Mouse (Mus musculus): ENCODE data around the gene Gbf1. TPM values are rescaled to one million over a fixed set of nuclear protein-coding genes. Genes with fewer than 3 reads are reported as not detected.

Gbf1 gene
- polyA plus RNA-seq, 1 experiment from 2014 or later = 80.5 TPM

GRCm38 (mm10) chr19:46287566-46287965 lies 135.3 kb downstream of the Gbf1 start:
- Histone ChIP-seq H3K4me1 (no peaks in the 10 kb centered on the region), H3K9ac (no peak overlapping the region), H3K4me3 (no peak overlapping the region), H3K27me3 (no peaks in the 10 kb centered on the region), H3K27ac (no peak overlapping the region), H3K4me2 (replicated peaks) (no peak overlapping the region), H3K36me3 (peaks cover 50% of the 10 kb centered on the region), H3K9me3 (replicated peaks) (no peaks in the 10 kb centered on the region)
- WGBS = 89% methylated on average over 3 of the region's 3 CpGs
- ATAC-seq (ENCODE audit: low FRiP score) = no peak

DNA sequence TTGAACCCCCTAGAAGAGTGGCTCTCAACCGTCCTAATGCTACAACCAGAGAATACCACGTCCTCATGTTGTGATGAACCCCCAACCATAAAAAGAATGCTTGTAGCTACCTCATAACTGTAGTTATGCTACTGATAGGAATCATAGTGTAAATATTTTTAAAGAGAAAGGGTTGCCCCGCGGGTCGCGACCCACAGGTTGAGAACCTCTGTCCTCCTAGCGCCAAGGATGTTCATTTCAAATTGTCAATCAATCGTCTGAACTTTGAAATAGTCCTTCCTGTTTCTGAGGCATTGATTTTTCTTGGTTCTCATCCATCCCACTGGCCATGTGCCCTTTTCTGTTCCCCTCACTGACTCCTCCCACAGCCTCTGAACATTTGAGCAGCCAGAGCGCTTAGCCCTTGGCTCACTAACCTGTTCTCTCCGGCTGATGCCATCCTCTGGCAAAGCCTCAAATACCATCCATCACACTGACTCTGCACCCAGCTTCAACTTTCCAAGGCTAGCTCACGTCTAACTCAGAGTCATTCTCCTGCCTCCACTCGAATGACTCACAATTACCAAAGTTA lies 138.3 kb downstream of the Gbf1 start:
- no peaks in the 10 kb centered on the region for H3K4me1 ChIP-seq
- H3K27ac ChIP-seq = no peak overlapping the region
- no peak overlapping the region for H3K9ac ChIP-seq
- peaks cover 19% of the 10 kb centered on the region for H3K36me3 ChIP-seq
- H3K4me2 ChIP-seq (replicated peaks) = no peak overlapping the region
- H3K9me3 ChIP-seq (replicated peaks) = no peaks in the 10 kb centered on the region
- no peak overlapping the region for H3K4me3 ChIP-seq
- ATAC-seq (ENCODE audit: low FRiP score) = no peak
- 72% methylated on average over 12 of the region's 12 CpGs for WGBS
- no peaks in the 10 kb centered on the region for H3K27me3 ChIP-seq

- ATAC-seq (ENCODE audit: low FRiP score) = no peak
- WGBS = 77% methylated on average over 4 of the region's 4 CpGs
- Histone ChIP-seq H3K4me2 (replicated peaks) (no peak overlapping the region), H3K27me3 (no peaks in the 10 kb centered on the region), H3K9ac (no peak overlapping the region), H3K27ac (no peak overlapping the region), H3K36me3 (no peaks in the 10 kb centered on the region), H3K4me1 (no peaks in the 10 kb centered on the region), H3K4me3 (no peak overlapping the region), H3K9me3 (replicated peaks) (no peaks in the 10 kb centered on the region)
These were observed 144.6 kb downstream of the Gbf1 start for GRCm38 (mm10) chr19:46296938-46297337.

GRCm38 (mm10) chr19:46300294-46301045 lies 148.2 kb downstream of the Gbf1 start:
- Histone ChIP-seq H3K27ac (no peak overlapping the region), H3K36me3 (no peaks in the 10 kb centered on the region), H3K27me3 (0 out of 2 replicates have a peak, but pooled peaks cover 4% of the 10 kb centered on the region), H3K4me3 (no peak overlapping the region), H3K4me2 (replicated peaks) (no peak overlapping the region), H3K9me3 (replicated peaks) (no peaks in the 10 kb centered on the region), H3K9ac (no peak overlapping the region), H3K4me1 (peaks cover 7% of the 10 kb centered on the region)
- 37% methylated on average over 8 of the region's 8 CpGs for WGBS
- no peak for ATAC-seq (ENCODE audit: low FRiP score)

DNA sequence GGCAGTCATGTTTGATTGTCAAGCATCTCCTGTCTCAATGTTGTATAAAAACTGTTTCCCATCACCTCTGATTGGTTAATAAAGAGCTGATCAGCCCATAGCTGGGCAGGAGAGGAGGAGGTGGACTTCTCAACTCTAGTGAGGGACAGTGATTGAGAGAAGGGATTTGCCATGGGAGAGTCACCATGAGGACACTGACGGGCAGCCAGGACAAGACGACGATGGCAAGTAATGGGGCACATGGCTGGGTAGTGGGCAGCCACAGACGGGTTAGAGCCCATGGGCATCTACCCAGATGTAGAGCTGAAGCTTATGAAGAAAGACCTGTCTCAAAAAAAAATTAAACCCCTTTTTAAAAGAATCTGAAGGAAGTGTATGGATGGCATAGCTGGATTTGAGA lies 150.2 kb downstream of the Gbf1 start:
- H3K4me3 ChIP-seq = no peak overlapping the region
- WGBS = 88% methylated on average over 4 of the region's 4 CpGs
- no peak overlapping the region for H3K4me2 ChIP-seq (replicated peaks)
- peaks cover 21% of the 10 kb centered on the region for H3K27me3 ChIP-seq
- peaks cover 15% of the 10 kb centered on the region for H3K4me1 ChIP-seq
- H3K9me3 ChIP-seq (replicated peaks) = no peaks in the 10 kb centered on the region
- H3K36me3 ChIP-seq = no peaks in the 10 kb centered on the region
- no peak overlapping the region for H3K27ac ChIP-seq
- ATAC-seq (ENCODE audit: low FRiP score) = no peak
- H3K9ac ChIP-seq = no peak overlapping the region

- Histone ChIP-seq H3K4me3 (peak overlapping the region; percentile 39), H3K9me3 (replicated peaks) (no peaks in the 10 kb centered on the region), H3K36me3 (no peaks in the 10 kb centered on the region), H3K4me2 (replicated peaks) (peak overlapping the region; percentile 88), H3K4me1 (peaks cover 16% of the 10 kb centered on the region), H3K9ac (no peak overlapping the region), H3K27me3 (peaks cover 31% of the 10 kb centered on the region), H3K27ac (no peak overlapping the region)
- no peak for ATAC-seq (ENCODE audit: low FRiP score)
- 60% methylated on average over 18 of the region's 18 CpGs for whole genome bisulfite sequencing
These were observed 151.2 kb downstream of the Gbf1 start for GRCm38 (mm10) chr19:46303251-46304215.

DNA sequence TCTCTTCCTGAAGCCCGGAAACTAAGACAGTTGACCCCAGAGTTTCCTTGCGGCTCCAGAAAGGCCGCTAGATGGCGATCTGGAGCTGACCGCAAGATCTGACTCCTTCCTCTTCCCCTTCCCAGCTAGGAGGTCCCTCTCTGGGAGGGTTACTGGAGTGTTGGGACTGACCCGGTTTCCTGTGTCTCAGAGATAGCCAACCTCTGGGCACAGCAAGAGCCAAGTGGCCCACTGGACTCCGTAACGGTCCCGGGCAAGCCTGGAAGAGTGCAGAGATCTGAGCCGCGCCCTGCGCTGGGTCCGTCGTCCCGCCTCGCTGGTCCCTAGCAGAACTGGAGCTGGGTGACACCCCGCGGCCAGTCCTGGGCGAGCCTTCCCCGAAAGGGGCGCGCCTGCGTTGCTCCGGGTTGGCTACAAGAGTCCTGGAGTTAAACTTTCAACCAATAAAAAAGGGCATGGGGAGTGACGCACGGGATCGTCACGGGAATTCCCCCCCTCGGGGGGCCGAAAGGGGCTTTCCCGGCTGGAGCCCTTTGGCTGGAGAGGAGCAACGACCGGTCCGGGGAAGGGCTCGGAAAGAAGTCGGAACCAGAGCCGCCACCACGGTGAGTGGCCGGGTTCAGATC lies 152.0 kb downstream of the Gbf1 start, which contains the start of gene Nfkb2:
Gene Nfkb2, plus strand, starts transcription at position 105 of the 626 bp plus-strand sequence.
- peak within 1 kb of the TSS; percentile 88 for H3K4me2 ChIP-seq (replicated peaks)
- no peaks in the 10 kb centered on the region for H3K36me3 ChIP-seq
- H3K9ac ChIP-seq = peak within 1 kb of the TSS; percentile 29
- 0 out of 2 replicates have a peak within 1 kb of the TSS, but pooled peaks have one; percentile 18 for H3K27ac ChIP-seq
- H3K27me3 ChIP-seq = peaks cover 34% of the 10 kb centered on the region
- peak within 1 kb of the TSS; percentile 39 for H3K4me3 ChIP-seq
- peak; percentile 80 for ATAC-seq (ENCODE audit: low FRiP score)
- 0% methylated on average over 39 of the region's 39 CpGs for WGBS
- H3K9me3 ChIP-seq (replicated peaks) = no peaks in the 10 kb centered on the region
- H3K4me1 ChIP-seq = peaks cover 22% of the 10 kb centered on the region

- Histone ChIP-seq H3K4me3 (peak overlapping the region; percentile 39), H3K27me3 (peaks cover 38% of the 10 kb centered on the region), H3K9me3 (replicated peaks) (no peaks in the 10 kb centered on the region), H3K36me3 (no peaks in the 10 kb centered on the region), H3K4me2 (replicated peaks) (peak overlapping the region; percentile 88), H3K9ac (peak overlapping the region; percentile 29), H3K4me1 (peaks cover 26% of the 10 kb centered on the region), H3K27ac (no peak overlapping the region)
- WGBS = 1% methylated on average over 33 of the region's 34 CpGs
- peak; percentile 27; the same call in 1 of the 2 replicates for ATAC-seq (ENCODE audit: low FRiP score)
These were observed 152.6 kb downstream of the Gbf1 start for GRCm38 (mm10) chr19:46304908-46305333.

DNA sequence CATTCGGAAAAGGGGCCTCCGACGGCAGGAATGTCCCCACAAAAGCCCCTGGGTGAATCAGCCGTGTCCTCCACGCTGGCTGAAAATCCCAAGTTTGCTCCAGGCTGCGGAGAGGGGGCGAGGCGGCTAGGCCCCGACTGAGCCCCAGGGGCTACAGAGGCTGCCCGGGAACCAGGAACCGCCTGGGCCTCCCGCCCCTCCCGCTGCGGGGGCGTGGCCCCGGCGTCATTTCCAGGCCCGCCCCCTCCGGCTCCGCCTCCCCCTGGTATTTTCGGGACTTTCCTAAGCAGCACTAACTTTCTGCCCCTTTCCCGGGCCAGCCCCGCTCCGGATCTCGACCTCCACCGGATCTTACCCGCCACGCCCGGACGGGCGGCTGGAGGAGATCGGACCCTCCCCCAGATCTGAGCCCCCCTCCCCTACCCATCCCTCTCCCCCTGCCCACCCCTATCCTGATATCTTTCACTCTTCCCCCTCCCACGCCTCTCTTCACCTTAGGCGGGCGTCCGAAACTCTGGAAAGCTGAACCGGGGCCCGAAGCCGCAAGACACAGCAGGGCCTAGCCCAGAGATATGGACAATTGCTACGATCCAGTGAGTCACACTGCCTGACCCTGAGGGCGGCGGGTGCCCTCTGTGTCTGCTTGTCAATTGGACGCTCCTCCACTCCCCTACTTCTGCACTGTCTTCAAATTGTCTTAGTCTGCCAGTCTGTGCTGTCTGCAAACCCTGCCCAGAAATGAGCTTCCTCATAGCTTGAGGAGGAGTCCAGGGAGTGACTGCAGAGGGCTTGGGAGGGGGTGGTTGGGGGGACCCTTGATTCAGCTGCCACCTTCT lies 153.3 kb downstream of the Gbf1 start:
- peak overlapping the region; percentile 88 for H3K4me2 ChIP-seq (replicated peaks)
- ATAC-seq (ENCODE audit: low FRiP score) = peak; percentile 29
- H3K4me3 ChIP-seq = peak overlapping the region; percentile 39
- peak overlapping the region; percentile 29 for H3K9ac ChIP-seq
- no peaks in the 10 kb centered on the region for H3K9me3 ChIP-seq (replicated peaks)
- peaks cover 38% of the 10 kb centered on the region for H3K27me3 ChIP-seq
- H3K4me1 ChIP-seq = peaks cover 26% of the 10 kb centered on the region
- H3K36me3 ChIP-seq = 0 out of 2 replicates have a peak, but pooled peaks cover under 1% of the 10 kb centered on the region
- no peak overlapping the region for H3K27ac ChIP-seq
- WGBS = under 1% methylated on average over 41 of the region's 43 CpGs

- Histone ChIP-seq H3K4me2 (replicated peaks) (peak overlapping the region; percentile 88), H3K9ac (peak overlapping the region; percentile 29; the same call in 1 of the 2 replicates), H3K27ac (no peak overlapping the region), H3K4me1 (peaks cover 26% of the 10 kb centered on the region), H3K4me3 (peak overlapping the region; percentile 39; the same call in 1 of the 2 replicates), H3K9me3 (replicated peaks) (no peaks in the 10 kb centered on the region), H3K27me3 (peaks cover 44% of the 10 kb centered on the region), H3K36me3 (peaks cover 6% of the 10 kb centered on the region; the same call in 1 of the 2 replicates)
- ATAC-seq (ENCODE audit: low FRiP score) = no peak
- WGBS = 54% methylated on average over 5 of the region's 5 CpGs
These were observed 153.9 kb downstream of the Gbf1 start for GRCm38 (mm10) chr19:46306268-46306610.

DNA sequence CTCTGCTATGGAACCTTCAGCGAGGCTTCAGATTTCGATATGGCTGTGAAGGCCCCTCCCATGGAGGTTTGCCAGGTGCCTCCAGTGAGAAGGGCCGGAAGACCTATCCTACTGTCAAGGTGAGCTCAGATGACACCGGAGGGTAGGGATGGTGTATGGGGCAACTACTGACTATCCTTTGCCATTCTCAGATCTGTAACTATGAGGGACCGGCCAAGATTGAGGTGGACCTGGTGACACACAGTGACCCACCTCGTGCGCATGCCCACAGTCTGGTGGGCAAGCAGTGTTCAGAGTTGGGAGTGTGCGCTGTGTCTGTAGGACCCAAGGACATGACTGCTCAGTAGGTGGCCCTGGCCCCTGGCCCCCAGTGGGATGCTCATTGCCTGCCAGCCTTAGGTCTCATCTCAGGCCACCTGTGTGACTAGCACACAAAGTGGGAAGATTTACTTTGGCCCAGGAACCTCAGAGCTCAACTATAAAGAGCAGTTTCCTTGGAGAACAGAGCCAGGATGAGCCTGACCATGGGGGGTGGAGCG lies 154.5 kb downstream of the Gbf1 start:
- Histone ChIP-seq H3K4me1 (peaks cover 26% of the 10 kb centered on the region), H3K9ac (no peak overlapping the region), H3K27me3 (peaks cover 47% of the 10 kb centered on the region), H3K4me2 (replicated peaks) (no peak overlapping the region), H3K9me3 (replicated peaks) (no peaks in the 10 kb centered on the region), H3K36me3 (peaks cover 10% of the 10 kb centered on the region; the same call in 1 of the 2 replicates), H3K4me3 (no peak overlapping the region), H3K27ac (no peak overlapping the region)
- no peak for ATAC-seq (ENCODE audit: low FRiP score)
- WGBS = 88% methylated on average over 9 of the region's 9 CpGs
